Mouse (Mus musculus): Measurements from ENCODE around the gene Mrps18b. TPM values are rescaled to one million over a fixed set of nuclear protein-coding genes. Genes with fewer than 3 reads are reported as not detected.

Mrps18b gene
- 6.0 and 7.8 TPM in 2 replicates for polyA plus RNA-seq (2012; ENCODE audit: low replicate concordance)

DNA sequence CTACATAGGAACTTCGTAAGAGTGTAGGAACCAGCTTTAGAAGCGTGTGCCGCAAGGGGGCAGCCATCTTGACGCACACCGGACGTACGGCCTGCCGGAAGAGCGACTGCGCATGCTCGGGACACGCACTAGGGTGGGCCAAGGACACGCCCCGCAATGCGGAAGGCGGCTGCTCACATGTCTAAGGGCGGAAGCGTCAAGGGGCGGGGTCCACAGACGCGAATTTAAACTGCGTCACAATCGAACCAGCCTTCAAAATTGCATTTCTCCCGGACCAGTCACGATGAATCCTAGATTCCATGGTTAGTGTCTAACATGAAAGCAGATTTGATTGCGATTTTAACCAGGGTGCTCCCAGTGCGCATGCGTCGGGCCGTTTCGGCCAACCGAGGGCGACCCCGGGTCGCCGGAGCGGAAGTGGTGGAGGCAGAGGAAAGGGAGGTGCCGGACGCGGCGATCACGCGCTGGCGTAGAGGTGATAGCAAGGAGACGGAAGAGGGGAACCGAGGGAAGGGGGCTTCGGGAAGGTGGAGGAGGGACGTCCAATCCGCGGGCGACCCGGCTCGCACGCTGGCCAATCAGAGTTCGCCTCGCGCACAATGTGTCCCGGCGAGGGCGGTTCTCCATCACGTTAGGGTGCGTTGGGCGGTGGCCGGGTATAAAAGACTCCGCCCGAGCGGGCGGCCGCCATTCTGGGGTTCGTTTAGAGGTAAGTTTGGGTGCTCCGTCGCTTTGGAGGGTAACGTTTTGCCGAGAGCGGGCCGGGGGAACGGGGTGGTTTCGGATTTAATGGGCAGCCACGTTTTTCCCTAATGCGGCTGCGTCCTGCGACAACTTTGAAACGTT lies at the start of gene Mrps18b, which contains the start of gene Ppp1r10:
Gene Mrps18b, minus strand, starts transcription at position 93 of the 846 bp plus-strand sequence.
Gene Ppp1r10, plus strand, starts transcription at position 138 of the 846 bp plus-strand sequence.

DNA sequence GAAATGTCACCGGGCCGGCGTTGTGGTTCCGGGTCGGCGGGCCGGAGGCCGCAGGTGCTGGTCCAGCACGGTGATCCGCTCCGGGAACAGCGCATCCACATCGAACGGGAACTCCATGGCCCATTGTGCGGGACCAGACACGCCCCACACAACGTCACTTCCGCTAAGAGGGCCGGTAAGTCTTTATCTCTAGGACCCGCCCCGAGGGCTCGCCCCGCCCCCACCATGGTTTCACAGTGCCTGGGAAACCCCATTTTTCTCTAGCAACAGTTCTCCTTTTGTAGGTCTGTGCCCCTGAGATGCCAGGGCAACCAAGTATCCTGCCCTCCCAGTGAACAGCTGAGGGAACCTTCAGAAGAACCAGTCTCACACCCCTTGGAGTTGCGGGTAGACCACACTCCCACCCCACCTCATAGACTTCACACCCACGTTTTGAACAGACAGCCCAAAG lies 6.2 kb downstream of the Mrps18b start, which contains the start of gene Atat1:
Gene Atat1, minus strand, starts transcription at position 157 of the 451 bp plus-strand sequence.

DNA sequence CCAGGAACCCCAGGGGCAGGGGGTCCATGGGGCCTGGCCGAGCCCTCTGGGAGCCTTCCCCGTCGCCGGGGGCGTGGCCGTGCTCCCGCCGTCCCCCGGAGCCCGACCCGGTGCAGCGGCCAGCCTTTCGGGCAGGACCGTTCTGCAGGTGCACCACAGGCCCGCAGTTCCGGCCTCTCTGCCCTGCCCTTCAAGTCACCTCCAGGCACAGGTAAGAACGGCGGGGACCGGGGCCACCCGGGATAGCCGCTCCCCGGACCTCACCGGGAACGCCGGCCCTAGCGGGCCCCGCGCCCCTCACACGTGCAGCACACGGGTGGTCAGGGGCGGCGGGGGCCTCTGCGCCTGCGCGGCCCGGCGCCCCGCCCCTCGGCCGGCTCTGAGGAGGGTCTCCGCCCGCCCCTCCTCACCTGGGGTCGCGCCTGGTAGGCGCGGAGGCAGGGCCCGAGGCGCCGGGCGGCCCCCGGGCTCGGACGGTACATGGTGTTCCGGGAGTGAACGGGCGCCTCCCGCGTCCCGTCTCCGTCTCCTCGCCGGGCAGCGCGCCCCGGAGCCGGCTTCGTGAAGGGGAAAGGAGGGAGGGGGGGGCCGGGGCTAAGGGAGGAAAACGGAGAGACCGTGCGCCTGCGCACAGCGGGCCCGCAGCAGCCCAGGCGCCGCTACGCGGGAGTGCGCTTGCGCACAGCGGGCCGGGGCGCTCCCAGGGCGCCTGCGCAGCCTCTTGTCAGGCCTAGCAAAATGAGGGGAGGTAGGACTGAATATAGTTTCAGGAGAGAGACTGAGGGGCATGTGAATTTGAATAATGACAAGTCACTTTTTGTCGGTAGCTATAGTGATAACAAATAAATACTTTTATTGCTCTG lies 19.2 kb downstream of the Mrps18b start, which contains the start of gene 2310061I04Rik:
Gene 2310061I04Rik, minus strand, starts transcription at position 651 of the 863 bp plus-strand sequence.

DNA sequence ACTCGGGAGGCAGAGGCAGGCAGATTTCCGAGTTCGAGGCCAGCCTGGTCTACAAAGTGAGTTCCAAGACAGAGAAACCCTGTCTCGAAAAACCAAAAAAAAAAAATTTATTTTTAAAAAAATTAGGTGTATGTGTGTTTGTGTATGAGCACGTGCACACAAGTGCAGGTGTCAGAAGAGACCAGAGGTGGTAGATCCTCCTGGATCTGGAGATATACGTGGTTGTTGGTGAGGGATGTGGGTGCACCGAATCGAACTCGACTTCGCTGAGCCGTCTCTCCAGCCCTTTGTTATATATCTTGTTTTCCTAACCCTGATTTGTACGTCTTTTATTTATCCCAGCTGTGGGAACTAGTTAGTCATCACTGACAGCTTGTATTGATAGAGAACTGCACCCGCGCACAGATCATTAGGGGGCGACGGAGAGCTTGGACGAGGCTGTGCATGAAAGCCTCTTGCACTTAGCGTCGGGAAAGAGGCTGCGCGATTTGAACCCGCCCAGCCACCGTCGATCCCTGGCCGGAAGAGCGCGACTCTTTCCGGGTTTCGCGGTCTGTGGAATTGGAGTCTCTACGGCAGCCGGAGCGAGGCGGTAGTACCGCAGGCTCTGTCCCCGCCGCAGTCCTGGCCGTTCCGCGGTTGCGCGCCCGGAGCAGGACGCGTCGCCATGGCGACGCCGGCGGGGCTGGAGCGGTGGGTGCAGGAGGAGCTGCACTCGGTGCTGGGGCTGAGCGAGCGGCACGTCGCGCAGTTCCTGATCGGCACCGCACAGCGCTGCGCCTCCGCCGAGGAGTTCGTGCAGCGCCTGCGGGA lies 36.7 kb downstream of the Mrps18b start, which contains the start of gene Dhx16:
Gene Dhx16, plus strand, starts transcription at position 575 of the 813 bp plus-strand sequence.

DNA sequence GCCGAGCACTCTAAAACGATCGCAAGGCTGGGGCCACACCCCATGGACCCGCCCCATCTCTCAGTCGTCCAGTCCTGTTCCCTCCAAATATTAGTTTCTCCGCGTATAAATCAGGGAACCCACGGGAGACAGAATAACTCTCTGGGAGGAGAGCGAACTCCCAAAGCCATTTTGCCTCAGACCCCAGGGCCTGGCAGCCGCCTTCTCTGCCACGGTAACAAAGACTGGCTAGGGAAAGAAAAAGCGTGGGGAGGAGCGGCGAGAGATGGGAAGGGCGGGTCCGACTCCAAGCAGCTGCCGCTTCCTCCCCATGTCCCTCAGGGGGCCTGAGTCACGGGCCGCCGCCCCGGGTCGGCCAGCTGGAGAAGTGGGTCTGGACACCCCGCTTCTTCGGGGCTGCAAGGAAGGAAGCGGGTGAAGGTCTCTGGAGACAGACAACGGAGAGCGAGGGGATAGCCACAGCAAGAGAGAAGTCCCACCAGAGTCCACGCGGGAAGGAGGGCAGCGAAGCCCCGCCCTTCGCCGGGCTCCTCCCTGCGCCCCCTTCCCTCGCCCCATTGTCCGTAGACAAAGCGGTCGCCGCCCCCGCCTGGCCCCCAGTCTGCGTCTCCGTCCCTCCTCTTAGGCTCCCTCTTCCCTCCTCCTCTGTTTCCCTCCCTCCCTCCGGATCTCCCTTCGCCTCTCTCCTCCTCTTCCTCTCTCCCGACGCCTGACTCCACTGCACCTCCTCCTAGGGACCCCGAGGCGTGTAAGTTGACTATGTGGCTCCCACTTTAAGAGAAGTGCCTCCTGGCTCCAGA lies 50.5 kb downstream of the Mrps18b start, which contains the start of gene Ppp1r18:
Gene Ppp1r18, plus strand, starts transcription at position 113 of the 800 bp plus-strand sequence.

DNA sequence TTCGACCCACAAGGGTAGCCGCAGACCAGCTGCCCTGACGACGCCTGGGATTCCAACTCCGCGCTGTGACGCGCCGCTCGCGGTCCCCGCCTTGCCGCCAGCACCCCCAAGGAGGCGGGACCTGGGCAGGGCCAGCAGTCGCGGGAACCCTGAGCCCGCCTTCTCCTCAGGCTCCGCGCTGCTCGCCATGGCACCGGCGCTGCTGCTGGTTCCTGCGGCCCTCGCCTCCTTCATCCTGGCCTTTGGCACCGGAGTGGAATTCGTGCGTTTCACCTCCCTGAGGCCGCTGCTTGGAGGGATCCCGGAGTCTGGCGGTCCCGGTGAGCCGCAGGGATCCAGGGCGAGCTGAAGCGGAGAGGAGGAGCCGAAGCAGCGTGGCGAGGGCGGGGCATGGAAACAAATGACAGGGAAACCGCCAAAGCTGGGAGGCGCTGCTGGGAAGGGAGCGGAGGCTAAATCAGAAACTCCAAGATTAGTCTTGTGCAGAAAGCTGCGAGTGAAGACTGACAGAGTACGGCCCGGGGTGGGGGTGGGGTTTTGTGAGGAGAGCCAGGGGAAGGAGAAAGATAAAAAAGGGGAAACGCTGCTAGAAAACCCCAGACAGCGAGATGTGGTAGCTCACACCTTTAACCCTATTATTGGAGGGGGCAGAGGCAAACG lies 54.9 kb downstream of the Mrps18b start, which contains the start of gene Nrm:
Gene Nrm, plus strand, starts transcription at position 121 of the 660 bp plus-strand sequence.

Other genes with a start within 250 kb of the Mrps18b start
- gene Vars2, start 248.8 kb downstream of the Mrps18b start, polyA plus RNA-seq (2012; ENCODE audit: low replicate concordance), result 130 and 160 TPM in 2 replicates
- 13.7 and 44.1 TPM in 2 replicates for gene Gtf2h4, start 242.7 kb downstream of the Mrps18b start, polyA plus RNA-seq (2012; ENCODE audit: low replicate concordance)
- 8.0 and 11.4 TPM in 2 replicates for gene Ddr1, start 211.8 kb downstream of the Mrps18b start, polyA plus RNA-seq (2012; ENCODE audit: low replicate concordance)
- gene Ier3, start 94.7 kb downstream of the Mrps18b start, polyA plus RNA-seq (2012; ENCODE audit: low replicate concordance), result 13.5 and 25.1 TPM in 2 replicates
- gene Flot1, start 93.2 kb downstream of the Mrps18b start, polyA plus RNA-seq (2012; ENCODE audit: low replicate concordance), result 15.9 and 21.2 TPM in 2 replicates
- gene Tubb5, start 78.1 kb downstream of the Mrps18b start, polyA plus RNA-seq (2012; ENCODE audit: low replicate concordance), result 56.2 and 381 TPM in 2 replicates
- gene Mdc1, start 74.9 kb downstream of the Mrps18b start, polyA plus RNA-seq (2012; ENCODE audit: low replicate concordance), result 7.6 and 23.3 TPM in 2 replicates
- 6.1 and 21.0 TPM in 2 replicates for gene Nrm, start 55.1 kb downstream of the Mrps18b start, polyA plus RNA-seq (2012; ENCODE audit: low replicate concordance)
- 60.9 and 104 TPM in 2 replicates for gene Ppp1r18, start 50.8 kb downstream of the Mrps18b start, polyA plus RNA-seq (2012; ENCODE audit: low replicate concordance)
- gene Dhx16, start 36.6 kb downstream of the Mrps18b start, polyA plus RNA-seq (2012; ENCODE audit: low replicate concordance), result 47.3 and 54.9 TPM in 2 replicates
- gene 2310061I04Rik, start 19.0 kb downstream of the Mrps18b start, polyA plus RNA-seq (2012; ENCODE audit: low replicate concordance), result 442 and 598 TPM in 2 replicates
- 27.0 and 29.6 TPM in 2 replicates for gene Atat1, start 6.3 kb downstream of the Mrps18b start, polyA plus RNA-seq (2012; ENCODE audit: low replicate concordance)
- 43.9 and 58.4 TPM in 2 replicates for gene Ppp1r10, start within 50 bp of the Mrps18b start, polyA plus RNA-seq (2012; ENCODE audit: low replicate concordance)
- 59.2 and 180 TPM in 2 replicates for gene Abcf1, start 53.4 kb upstream of the Mrps18b start, polyA plus RNA-seq (2012; ENCODE audit: low replicate concordance)
- 57.8 and 75.8 TPM in 2 replicates for gene Gnl1, start 63.5 kb upstream of the Mrps18b start, polyA plus RNA-seq (2012; ENCODE audit: low replicate concordance)
- gene Prr3, start 63.8 kb upstream of the Mrps18b start, polyA plus RNA-seq (2012; ENCODE audit: low replicate concordance), result 12.4 and 15.2 TPM in 2 replicates
- gene H2-T24, start 104.2 kb upstream of the Mrps18b start, polyA plus RNA-seq (2012; ENCODE audit: low replicate concordance), result 13.9 and 21.8 TPM in 2 replicates
- gene H2-T23, start 116.5 kb upstream of the Mrps18b start, polyA plus RNA-seq (2012; ENCODE audit: low replicate concordance), result 71.1 and 96.8 TPM in 2 replicates
- gene H2-T22, start 126.4 kb upstream of the Mrps18b start, polyA plus RNA-seq (2012; ENCODE audit: low replicate concordance), result 8.8 and 13.7 TPM in 2 replicates
- not detected in 2 replicates for gene Gm6034, start 126.6 kb upstream of the Mrps18b start, polyA plus RNA-seq (2012; ENCODE audit: low replicate concordance)
- 39.1 and 40.3 TPM in 2 replicates for gene Gm11127, start 142.0 kb upstream of the Mrps18b start, polyA plus RNA-seq (2012; ENCODE audit: low replicate concordance)
- gene Gm19684, start 205.3 kb upstream of the Mrps18b start, polyA plus RNA-seq (2012; ENCODE audit: low replicate concordance), result not detected in 2 replicates
- 0.30 TPM in 1 of 2 replicates, not detected in the other for gene Gm7030, start 213.0 kb upstream of the Mrps18b start, polyA plus RNA-seq (2012; ENCODE audit: low replicate concordance)

All from leukemia stem cell, adult 10-12 weeks (primary cell).